Mouse (Mus musculus): ENCODE measurements at regions not wholly inside any gene's neighbourhood (a gene's known extent, or its start where the extent isn't known, plus 50 kb on each side); places are given as distances from the start of the nearest gene placed in this dataset.

- no peak for TF ChIP-seq CTCF (IDR thresholded peaks at IDR 0.05)
- CTCF ChIA-PET: no interaction called here
- ATAC-seq: no peak
Observed at GRCm38 (mm10) chr4:30583417-30583816, 1380.5 kb upstream of the Map3k7 start.

GRCm38 (mm10) chr4:30608858-30609257 is 1355.0 kb upstream of the Map3k7 start:
- TF ChIP-seq CTCF (IDR thresholded peaks at IDR 0.05): no peak
- POLR2A ChIA-PET: no interaction called here
- no peaks in the 10 kb centered on the region for H3K27me3 ChIP-seq
- ATAC-seq (no peak), DNase-seq (ENCODE audit: low read depth, low spot score) (no peak)
- CTCF ChIA-PET: no interaction called here
- in situ Hi-C loops (cut with MboI; ENCODE audit: low pct_unique_long_range_greater_than_20kb): no loop called here

More at GRCm38 (mm10) chr4:30583417-30583816, 1380.5 kb upstream of the Map3k7 start:
- POLR2A ChIA-PET: no interaction called here
- in situ Hi-C loops (cut with MboI; ENCODE audit: low pct_unique_long_range_greater_than_20kb): loop anchor here (25.0 kb wide), 1 partner anchor 96 kb away; no protein-coding TSS in a partner anchor
- H3K27me3 ChIP-seq: no peaks in the 10 kb centered on the region
- no peak for DNase-seq (ENCODE audit: low read depth, low spot score)

- no peak for ATAC-seq
- no peak for TF ChIP-seq CTCF (IDR thresholded peaks at IDR 0.05)
Observed at GRCm38 (mm10) chr4:30609795-30610194, 1354.1 kb upstream of the Map3k7 start.

GRCm38 (mm10) chr4:30610454-30610853 is 1353.4 kb upstream of the Map3k7 start:
- no peak for TF ChIP-seq CTCF (IDR thresholded peaks at IDR 0.05)

More at GRCm38 (mm10) chr4:30609795-30610194, 1354.1 kb upstream of the Map3k7 start:
- DNase-seq (ENCODE audit: low read depth, low spot score): no peak
- CTCF ChIA-PET: no interaction called here
- H3K27me3 ChIP-seq: no peaks in the 10 kb centered on the region
- in situ Hi-C loops (cut with MboI; ENCODE audit: low pct_unique_long_range_greater_than_20kb): no loop called here
- POLR2A ChIA-PET: no interaction called here

More at GRCm38 (mm10) chr4:30610454-30610853, 1353.4 kb upstream of the Map3k7 start:
- DNase-seq (ENCODE audit: low read depth, low spot score): no peak
- no peaks in the 10 kb centered on the region for H3K27me3 ChIP-seq
- in situ Hi-C loops (cut with MboI; ENCODE audit: low pct_unique_long_range_greater_than_20kb): no loop called here
- ATAC-seq: peak; percentile 54
- ChIA-PET POLR2A (no interaction called here), CTCF (no interaction called here)
